Mouse (Mus musculus) liver, embryonic 11.5 days (tissue): ENCODE measurements at regions not wholly inside any gene's neighbourhood (a gene's known extent, or its start where the extent isn't known, plus 50 kb on each side); places are given as distances from the start of the nearest gene placed in this dataset.

Experiments
- ATAC-seq: fragments of 200-750 bp; cut with Nextera tagmentation; replicated peaks from 2 replicates; pipeline ENCODE4 v1.8.0; 2017; ENCODE audit warnings: moderate number of reproducible peaks, mild to moderate bottlenecking, moderate TSS enrichment, moderate library complexity; ENCODE audit not compliant: low FRiP score
- DNase-seq: peaks from one replicate; pipeline ENCODE4 v3.0.0-alpha.2; 2017; ENCODE audit warnings: low spot score
- H3K27ac ChIP-seq: fragments of 300-500 bp; sonication (generic); 2 replicates; pipeline ENCODE4 v1.5.1; 2014; ENCODE audit warnings: mild to moderate bottlenecking, low read depth, low read length, control low read depth
- H3K27me3 ChIP-seq: fragments of 300-500 bp; sonication (generic); replicated peaks from 2 replicates; pipeline ENCODE4 v1.6.1; 2014; ENCODE audit warnings: low read length, mixed read lengths; ENCODE audit not compliant: control insufficient read depth, insufficient read depth
- H3K36me3 ChIP-seq: fragments of 300-500 bp; sonication (generic); 2 replicates; pipeline ENCODE4 v1.6.1; 2014; ENCODE audit warnings: mild to moderate bottlenecking, low read length, moderate library complexity, mixed read lengths; ENCODE audit not compliant: control insufficient read depth, insufficient read depth
- H3K4me1 ChIP-seq: fragments of 300-500 bp; sonication (generic); replicated peaks from 2 replicates; pipeline ENCODE4 v1.6.1; 2014; ENCODE audit warnings: low read length, mixed read lengths; ENCODE audit not compliant: control insufficient read depth, insufficient read depth
- H3K4me2 ChIP-seq: fragments of 300-500 bp; sonication (generic); 2 replicates; pipeline ENCODE4 v1.6.1; 2014; ENCODE audit warnings: mild to moderate bottlenecking, control low read depth, moderate library complexity
- H3K4me3 ChIP-seq: fragments of 300-500 bp; sonication (generic); 2 replicates; pipeline ENCODE4 v1.5.1; 2014; ENCODE audit warnings: low read depth, low read length, control low read depth
- H3K9ac ChIP-seq: fragments of 300-500 bp; sonication (generic); 2 replicates; pipeline ENCODE4 v1.6.1; 2014; ENCODE audit warnings: low read depth, low read length, control low read depth
- H3K9me3 ChIP-seq: fragments of 300-500 bp; sonication (generic); 2 replicates; pipeline ENCODE4 v1.6.1; 2016; ENCODE audit warnings: low read length, inconsistent platforms, mixed read lengths; ENCODE audit not compliant: control insufficient read depth
- WGBS: fragments of 180-500 bp; shearing (Covaris S2); extraction: QIAGEN DNeasy Blood & Tissue Kit; methylation state at CpG from one replicate; pipeline ENCODE4 v1.1.7; 2014; 5-methylcytosine and 5-hydroxymethylcytosine counted together

GRCm38 (mm10) chr6:7790040-7790439 is 54.6 kb upstream of the C1galt1 start:
- H3K27me3 ChIP-seq: no peaks in the 10 kb centered on the region
- H3K9ac ChIP-seq: no peak overlapping the region
- H3K4me3 ChIP-seq: no peak overlapping the region
- no peaks in the 10 kb centered on the region for H3K36me3 ChIP-seq
- no peak for DNase-seq
- no peak overlapping the region for H3K4me2 ChIP-seq
- H3K27ac ChIP-seq: no peak overlapping the region
- no peak for ATAC-seq
- no peaks in the 10 kb centered on the region for H3K9me3 ChIP-seq
- H3K4me1 ChIP-seq: no peaks in the 10 kb centered on the region
- WGBS: 42% methylated on average over 3 of the region's 3 CpGs

DNA sequence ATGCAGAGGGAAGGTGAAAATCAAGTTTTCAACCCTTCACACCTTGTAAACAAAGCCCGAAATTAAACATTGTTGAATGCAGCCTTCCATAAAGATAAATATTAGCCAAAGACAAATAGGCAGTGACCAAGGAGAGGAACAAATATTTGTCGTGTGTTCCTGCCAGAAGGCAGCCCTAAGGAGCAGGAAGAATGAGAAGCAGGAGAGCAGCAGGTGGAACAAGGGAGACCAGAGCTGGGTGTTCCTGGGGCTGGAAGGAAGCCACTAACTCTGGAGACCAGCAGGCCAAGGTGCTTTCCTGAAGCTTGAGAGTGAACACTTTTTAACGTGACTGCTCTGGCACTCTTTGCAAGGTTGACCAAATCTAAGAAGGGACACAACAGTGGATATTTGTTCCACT is 55.6 kb upstream of the C1galt1 start:
- no peaks in the 10 kb centered on the region for H3K27me3 ChIP-seq
- WGBS: 64% methylated on average over 3 of the region's 3 CpGs
- no peaks in the 10 kb centered on the region for H3K9me3 ChIP-seq
- no peak overlapping the region for H3K27ac ChIP-seq
- H3K9ac ChIP-seq: no peak overlapping the region
- no peak for DNase-seq
- H3K4me2 ChIP-seq: no peak overlapping the region
- H3K4me3 ChIP-seq: no peak overlapping the region
- no peak for ATAC-seq
- H3K4me1 ChIP-seq: no peaks in the 10 kb centered on the region; the same call in 1 of the 2 replicates
- H3K36me3 ChIP-seq: no peaks in the 10 kb centered on the region

DNA sequence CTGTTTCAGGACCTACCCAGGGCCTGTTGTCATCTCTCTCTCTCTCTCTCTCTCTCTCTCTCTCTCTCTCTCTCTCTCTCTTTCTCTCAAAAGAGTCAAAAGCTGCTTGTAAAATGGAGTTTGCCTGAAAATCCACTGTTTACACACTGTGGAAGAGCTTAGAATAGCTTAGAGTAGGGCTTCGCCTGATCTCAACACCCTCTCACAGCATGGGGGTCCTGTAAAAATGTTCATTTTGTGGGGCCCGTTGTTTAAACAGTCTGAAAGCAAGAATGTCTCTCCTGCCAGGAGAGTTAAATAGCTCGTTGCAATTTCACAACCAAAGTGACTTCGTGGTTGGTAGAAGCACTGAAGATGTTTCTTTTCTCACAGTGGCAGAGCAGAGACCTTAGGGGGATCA is 59.2 kb upstream of the C1galt1 start:
- Histone ChIP-seq H3K4me1 (peaks cover 6% of the 10 kb centered on the region), H3K9ac (no peak overlapping the region), H3K36me3 (no peaks in the 10 kb centered on the region), H3K4me3 (no peak overlapping the region), H3K4me2 (no peak overlapping the region), H3K27ac (no peak overlapping the region), H3K27me3 (no peaks in the 10 kb centered on the region), H3K9me3 (no peaks in the 10 kb centered on the region)
- DNase-seq: no peak
- no peak for ATAC-seq
- WGBS: 66% methylated on average over 4 of the region's 4 CpGs

DNA sequence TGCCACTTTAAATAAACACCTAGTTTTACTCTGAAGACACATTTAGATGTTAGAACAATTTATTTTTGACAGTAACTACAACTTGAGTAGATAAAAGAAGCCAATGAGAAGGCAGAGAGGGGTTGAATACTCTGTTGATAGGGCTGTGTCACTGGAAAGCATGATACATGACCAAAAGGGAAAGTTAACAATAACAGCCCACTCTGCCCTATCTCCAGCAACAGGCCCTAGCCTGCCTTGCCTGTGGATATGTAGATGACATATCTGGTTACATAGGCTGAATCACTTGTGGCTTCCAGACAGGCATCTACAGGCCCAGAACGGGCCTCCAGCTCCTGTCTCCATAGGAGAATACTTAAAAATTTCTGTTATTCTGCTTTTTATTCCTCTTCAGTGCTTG is 61.6 kb upstream of the C1galt1 start:
- H3K4me2 ChIP-seq: peak overlapping the region; percentile 2; the same call in 1 of the 2 replicates
- no peaks in the 10 kb centered on the region for H3K36me3 ChIP-seq
- H3K9ac ChIP-seq: no peak overlapping the region
- H3K27ac ChIP-seq: peak overlapping the region; percentile 58
- H3K9me3 ChIP-seq: no peaks in the 10 kb centered on the region
- DNase-seq: no peak
- H3K4me3 ChIP-seq: no peak overlapping the region
- peak; percentile 95 for ATAC-seq
- no peaks in the 10 kb centered on the region for H3K27me3 ChIP-seq
- H3K4me1 ChIP-seq: peaks cover 17% of the 10 kb centered on the region
- WGBS: 36% methylated on average over 1 of the region's 1 CpGs

DNA sequence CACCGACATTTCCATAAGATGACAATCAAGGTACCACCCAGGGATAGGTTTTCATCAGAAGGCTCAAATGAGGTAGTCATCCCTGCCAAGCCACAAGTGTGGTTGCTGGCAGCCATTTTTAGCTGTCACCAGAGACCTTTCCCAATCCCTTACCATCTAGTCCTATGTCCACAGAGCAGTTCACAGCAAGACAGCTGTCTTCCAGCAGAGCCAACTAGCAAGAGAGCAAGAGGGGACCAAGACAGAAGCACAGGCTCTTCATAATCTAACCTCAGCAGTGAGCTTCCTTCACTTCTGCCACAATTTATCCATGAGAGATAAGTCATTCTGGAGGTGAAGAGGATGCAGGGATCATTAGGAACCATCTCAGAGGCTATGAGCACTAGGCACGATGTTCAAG is 64.7 kb upstream of the C1galt1 start:
- H3K27ac ChIP-seq: no peak overlapping the region; the same call in 1 of the 2 replicates
- no peak for ATAC-seq
- H3K27me3 ChIP-seq: no peaks in the 10 kb centered on the region

DNA sequence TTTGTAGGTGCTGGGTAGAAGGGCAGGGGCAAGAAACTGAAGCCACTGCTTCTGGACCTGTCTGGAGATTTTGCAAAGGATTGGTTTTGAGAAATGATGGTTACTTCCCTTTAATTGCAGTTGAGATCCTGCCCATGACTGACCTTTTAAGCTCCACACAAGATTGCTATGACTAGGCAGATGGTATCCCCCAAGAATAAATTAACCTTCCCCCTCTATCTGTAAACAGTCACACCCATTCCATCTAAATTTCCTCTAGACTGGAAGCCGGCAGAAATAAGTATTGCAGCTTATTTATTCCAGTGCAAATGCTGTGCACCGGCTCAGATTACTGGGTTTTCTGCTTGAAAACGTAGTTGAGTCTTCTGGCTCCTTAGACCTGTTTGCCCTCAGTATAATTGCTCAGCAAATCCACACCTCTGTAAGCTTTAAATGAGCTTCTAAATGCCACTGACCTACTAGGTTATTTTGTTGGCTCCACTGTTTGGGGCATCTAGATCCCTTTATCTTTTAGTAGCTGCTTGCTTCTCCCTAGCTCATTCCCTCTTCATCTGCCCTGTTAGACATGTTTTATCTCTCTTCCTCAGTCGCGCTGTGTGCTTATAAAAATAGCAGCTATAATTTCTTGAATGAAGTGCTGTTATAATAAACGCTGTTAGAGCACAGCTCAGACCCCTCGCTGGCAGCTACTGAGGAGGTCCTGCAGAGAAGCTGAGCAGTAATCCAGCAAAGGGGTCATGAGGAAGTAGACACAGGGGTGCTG is 65.8 kb upstream of the C1galt1 start:
- 35% methylated on average over 7 of the region's 7 CpGs for WGBS
- peak overlapping the region; percentile 47 for H3K4me2 ChIP-seq
- peak; percentile 83 for ATAC-seq

More for the DNA sequence above, 64.7 kb upstream of the C1galt1 start:
- H3K9ac ChIP-seq: no peak overlapping the region
- H3K4me3 ChIP-seq: no peak overlapping the region
- no peak for DNase-seq
- H3K4me2 ChIP-seq: no peak overlapping the region
- no peaks in the 10 kb centered on the region for H3K9me3 ChIP-seq
- H3K4me1 ChIP-seq: peaks cover 17% of the 10 kb centered on the region
- H3K36me3 ChIP-seq: no peaks in the 10 kb centered on the region
- 71% methylated on average over 2 of the region's 2 CpGs for WGBS

GRCm38 (mm10) chr6:7768421-7768820 is 75.4 kb upstream of the Asns start:
- Histone ChIP-seq H3K27me3 (no peaks in the 10 kb centered on the region), H3K27ac (no peak overlapping the region), H3K4me1 (no peaks in the 10 kb centered on the region), H3K4me2 (no peak overlapping the region), H3K36me3 (no peaks in the 10 kb centered on the region), H3K9ac (no peak overlapping the region), H3K9me3 (no peaks in the 10 kb centered on the region), H3K4me3 (no peak overlapping the region)
- no peak for ATAC-seq
- no peak for DNase-seq

More for the DNA sequence above, 65.8 kb upstream of the C1galt1 start:
- no peak overlapping the region for H3K4me3 ChIP-seq
- no peak overlapping the region for H3K9ac ChIP-seq
- peak overlapping the region; percentile 35 for H3K27ac ChIP-seq
- H3K9me3 ChIP-seq: no peaks in the 10 kb centered on the region
- peaks cover 14% of the 10 kb centered on the region for H3K4me1 ChIP-seq
- H3K36me3 ChIP-seq: no peaks in the 10 kb centered on the region
- DNase-seq: no peak
- no peaks in the 10 kb centered on the region for H3K27me3 ChIP-seq

GRCm38 (mm10) chr6:7767631-7768030 is 74.6 kb upstream of the Asns start:
- Histone ChIP-seq H3K4me1 (no peaks in the 10 kb centered on the region), H3K4me2 (no peak overlapping the region), H3K27me3 (no peaks in the 10 kb centered on the region), H3K9ac (no peak overlapping the region), H3K4me3 (no peak overlapping the region), H3K27ac (no peak overlapping the region), H3K9me3 (no peaks in the 10 kb centered on the region), H3K36me3 (no peaks in the 10 kb centered on the region)
- ATAC-seq: no peak
- 87% methylated on average over 4 of the region's 4 CpGs for WGBS
- DNase-seq: no peak

DNA sequence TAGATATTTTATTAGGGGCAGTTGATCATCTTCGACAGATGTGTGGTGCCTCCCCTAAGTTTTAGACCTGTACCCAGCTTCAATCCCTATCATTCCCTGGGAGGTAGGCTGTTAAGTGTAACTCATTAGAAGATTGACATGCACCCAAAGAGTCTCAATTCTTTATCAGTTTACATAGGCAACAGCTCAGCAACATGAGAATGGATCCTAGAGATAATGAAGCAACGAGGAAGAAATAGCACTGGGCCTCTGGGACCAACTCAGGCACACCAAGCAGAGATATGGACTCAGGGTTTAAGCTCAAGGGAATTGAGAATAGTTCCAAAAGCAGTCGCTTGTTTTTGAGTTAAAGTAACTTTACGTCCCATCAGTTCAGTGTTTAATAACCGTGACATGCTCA is 66.3 kb upstream of the Asns start:
- Histone ChIP-seq H3K9ac (no peak overlapping the region), H3K9me3 (no peaks in the 10 kb centered on the region), H3K27ac (no peak overlapping the region), H3K4me1 (peaks cover 5% of the 10 kb centered on the region), H3K4me3 (no peak overlapping the region), H3K4me2 (peak overlapping the region; percentile 29; the same call in 1 of the 2 replicates), H3K27me3 (no peaks in the 10 kb centered on the region), H3K36me3 (no peaks in the 10 kb centered on the region)
- peak; percentile 98 for ATAC-seq
- 47% methylated on average over 5 of the region's 5 CpGs for WGBS
- no peak for DNase-seq
